Mouse (Mus musculus) intestine, embryonic 14.5 days (tissue): ENCODE results near the gene Sox30. TPM values are rescaled to one million over a fixed set of nuclear protein-coding genes. Genes with fewer than 3 reads are reported as not detected.
"Not testable (repeated sequence)": the region's sequence is repeated elsewhere in the genome, so short reads cannot be mapped to it uniquely, and the experiment has no call there.

ENCODE experiments used
- ATAC-seq: fragments of 200-750 bp; cut with Nextera tagmentation; replicated peaks from 2 replicates; pipeline ENCODE4 v1.8.0; 2017; ENCODE audit warnings: low read depth, moderate number of reproducible peaks, moderate TSS enrichment, moderate library complexity; ENCODE audit not compliant: low FRiP score, low TSS enrichment
- DNase-seq: peaks from one replicate; pipeline ENCODE4 v3.0.0-alpha.2; 2018; ENCODE audit warnings: low spot score
- H3K27ac ChIP-seq: fragments of 300-500 bp; sonication (generic); 2 replicates; pipeline ENCODE4 v1.5.1; 2014; ENCODE audit warnings: low read depth, mild to moderate bottlenecking, control low read depth
- H3K27me3 ChIP-seq: fragments of 300-500 bp; sonication (generic); replicated peaks from 2 replicates; pipeline ENCODE4 v1.6.1; 2014; ENCODE audit warnings: low read length, control low read depth; ENCODE audit not compliant: control insufficient read depth, insufficient read depth
- H3K36me3 ChIP-seq: fragments of 300-500 bp; sonication (generic); 2 replicates; pipeline ENCODE4 v1.6.1; 2014; ENCODE audit warnings: low read length, control low read depth; ENCODE audit not compliant: control insufficient read depth, insufficient read depth
- H3K4me1 ChIP-seq: fragments of 300-500 bp; sonication (generic); replicated peaks from 2 replicates; pipeline ENCODE4 v1.6.1; 2014; ENCODE audit warnings: low read length, control low read depth, mixed read lengths; ENCODE audit not compliant: control insufficient read depth, insufficient read depth
- H3K4me2 ChIP-seq: fragments of 300-500 bp; sonication (generic); 2 replicates; pipeline ENCODE4 v1.6.1; 2014; ENCODE audit warnings: low read length
- H3K4me3 ChIP-seq: fragments of 300-500 bp; sonication (generic); 2 replicates; pipeline ENCODE4 v1.5.1; 2014; ENCODE audit warnings: low read depth, low read length, control low read depth, mixed read lengths
- H3K9ac ChIP-seq: fragments of 300-500 bp; sonication (generic); 2 replicates; pipeline ENCODE4 v1.6.1; 2014; ENCODE audit warnings: mild to moderate bottlenecking, low read length
- H3K9me3 ChIP-seq: fragments of 300-500 bp; sonication (generic); 2 replicates; pipeline ENCODE4 v1.6.1; 2016; ENCODE audit warnings: low read length, control low read depth; ENCODE audit not compliant: control insufficient read depth
- WGBS: fragments of 180-500 bp; shearing (Covaris S2); extraction: QIAGEN DNeasy Blood & Tissue Kit; methylation state at CpG from one replicate; pipeline ENCODE4 v1.1.7; 2014; 5-methylcytosine and 5-hydroxymethylcytosine counted together
- polyA plus RNA-seq: library from polyadenylated mRNA; unstranded; fragments of >200 nt; fragmentation: Nextera tagmentation; extraction: Ambion mirVana; gene quantifications from 2 replicates; pipeline ENCODE4 v1.2.1, GENCODE M21; 2014

Gene Sox30
- polyA plus RNA-seq, 1 experiment from 2014 or later: 0.24 TPM

DNA sequence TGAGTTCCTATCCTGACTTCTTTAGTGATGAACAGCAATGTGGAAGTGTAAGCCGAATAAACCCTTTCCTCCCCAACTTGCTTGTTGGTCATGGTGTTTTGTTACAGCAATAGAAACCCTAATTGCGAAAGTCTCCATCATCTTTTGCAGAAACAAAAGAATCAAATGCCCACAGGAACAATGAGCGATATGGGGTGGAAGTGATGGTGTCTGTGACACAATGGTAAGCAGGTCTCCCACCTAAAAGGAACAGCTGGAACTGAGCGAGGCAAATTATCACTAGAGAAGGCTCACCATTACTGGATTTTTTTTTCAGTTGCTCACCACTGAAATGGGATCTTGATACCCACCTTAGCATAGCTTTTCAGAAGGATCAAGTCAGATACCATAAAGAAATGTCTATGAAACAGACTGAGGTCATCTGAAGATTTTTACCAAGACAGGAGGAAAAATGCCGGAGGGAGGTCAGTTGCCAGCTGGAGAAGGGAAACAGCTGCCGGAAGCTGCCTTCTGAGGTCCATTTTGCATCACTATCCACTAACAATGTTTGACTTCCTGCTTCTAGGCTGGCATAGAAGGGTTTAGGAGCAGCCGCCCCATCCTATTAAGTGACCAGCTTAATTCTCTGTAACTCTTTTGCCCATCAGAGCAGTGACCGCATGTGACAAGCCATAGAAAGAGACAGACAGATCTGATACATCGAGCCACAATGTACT lies 60.9 kb downstream of the Sox30 start:
- WGBS: 74% methylated on average over 9 of the region's 9 CpGs
- DNase-seq: no peak
- H3K27ac ChIP-seq: peak overlapping the region; percentile 22; the same call in 1 of the 2 replicates

DNA sequence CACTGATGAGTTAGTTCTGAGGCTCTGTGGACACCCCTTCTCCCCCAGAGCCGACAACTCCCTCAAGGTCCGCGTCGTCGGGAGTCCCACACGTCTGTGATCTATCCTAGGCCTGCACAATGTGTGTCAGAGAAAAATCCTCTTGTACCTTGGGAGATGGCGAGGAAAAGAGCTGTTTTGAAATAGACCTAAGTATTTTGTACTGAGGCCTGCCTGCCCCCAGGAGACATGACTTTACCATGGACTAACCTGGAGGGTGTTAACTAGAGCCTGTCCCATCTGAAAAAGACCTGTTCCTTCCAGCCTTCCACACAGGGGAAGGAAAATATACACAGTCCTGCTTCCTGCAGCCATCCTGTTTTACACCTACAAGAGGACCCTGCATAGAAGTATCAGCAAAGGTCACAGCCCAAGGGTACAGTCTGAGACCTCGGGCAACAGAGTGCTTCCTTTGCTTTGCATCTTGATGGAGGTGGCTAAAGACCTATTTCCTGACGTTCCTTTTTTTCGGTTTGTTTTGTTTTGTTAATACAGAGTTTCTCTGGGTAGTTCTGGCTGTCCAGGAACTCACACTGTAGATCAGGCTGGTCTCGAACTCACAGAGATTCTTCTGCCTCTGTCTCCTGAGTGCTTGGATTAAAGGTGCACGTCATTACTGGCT lies 61.6 kb downstream of the Sox30 start:
- Histone ChIP-seq H3K36me3 (no peaks in the 10 kb centered on the region), H3K9me3 (no peaks in the 10 kb centered on the region; the same call in 1 of the 2 replicates), H3K4me3 (no peak overlapping the region), H3K27me3 (no peaks in the 10 kb centered on the region), H3K4me1 (0 out of 2 replicates have a peak, but pooled peaks cover 4% of the 10 kb centered on the region), H3K27ac (peak overlapping the region; percentile 22; the same call in 1 of the 2 replicates), H3K9ac (no peak overlapping the region), H3K4me2 (no peak overlapping the region)
- no peak for DNase-seq
- 55% methylated on average over 12 of the region's 12 CpGs for WGBS
- ATAC-seq: no peak

More for the DNA sequence above, 60.9 kb downstream of the Sox30 start:
- no peaks in the 10 kb centered on the region for H3K27me3 ChIP-seq
- H3K9me3 ChIP-seq: no peaks in the 10 kb centered on the region; the same call in 1 of the 2 replicates
- H3K4me1 ChIP-seq: 0 out of 2 replicates have a peak, but pooled peaks cover 4% of the 10 kb centered on the region
- H3K4me3 ChIP-seq: no peak overlapping the region
- H3K9ac ChIP-seq: no peak overlapping the region
- ATAC-seq: no peak
- H3K36me3 ChIP-seq: no peaks in the 10 kb centered on the region
- no peak overlapping the region for H3K4me2 ChIP-seq

DNA sequence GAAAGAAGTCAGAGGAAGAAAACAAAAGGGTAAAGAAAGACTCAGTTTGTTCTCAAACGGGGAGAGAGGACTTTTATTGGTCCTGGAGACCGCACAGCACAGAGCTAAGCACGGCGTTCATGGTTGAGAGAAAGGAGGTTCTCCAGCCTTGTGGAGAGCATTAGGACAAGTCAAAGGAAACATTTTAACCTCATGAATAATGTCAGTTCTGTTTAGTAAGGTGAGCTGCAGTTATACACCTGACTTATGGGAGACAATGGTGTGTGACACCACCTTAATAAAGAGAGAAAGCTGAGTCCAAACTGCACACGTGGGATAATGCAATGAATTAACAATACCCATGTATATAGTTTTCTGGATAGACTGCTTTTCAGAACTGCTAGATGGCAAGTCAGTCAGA lies 64.7 kb downstream of the Sox30 start:
- H3K4me2 ChIP-seq: no peak overlapping the region
- H3K36me3 ChIP-seq: no peaks in the 10 kb centered on the region
- WGBS: 89% methylated on average over 5 of the region's 5 CpGs
- no peak overlapping the region for H3K9ac ChIP-seq
- 0 out of 2 replicates have a peak, but pooled peaks cover 4% of the 10 kb centered on the region for H3K4me1 ChIP-seq
- H3K9me3 ChIP-seq: no peaks in the 10 kb centered on the region
- no peak overlapping the region for H3K27ac ChIP-seq
- H3K4me3 ChIP-seq: no peak overlapping the region
- no peak for DNase-seq
- no peak for ATAC-seq
- H3K27me3 ChIP-seq: no peaks in the 10 kb centered on the region

DNA sequence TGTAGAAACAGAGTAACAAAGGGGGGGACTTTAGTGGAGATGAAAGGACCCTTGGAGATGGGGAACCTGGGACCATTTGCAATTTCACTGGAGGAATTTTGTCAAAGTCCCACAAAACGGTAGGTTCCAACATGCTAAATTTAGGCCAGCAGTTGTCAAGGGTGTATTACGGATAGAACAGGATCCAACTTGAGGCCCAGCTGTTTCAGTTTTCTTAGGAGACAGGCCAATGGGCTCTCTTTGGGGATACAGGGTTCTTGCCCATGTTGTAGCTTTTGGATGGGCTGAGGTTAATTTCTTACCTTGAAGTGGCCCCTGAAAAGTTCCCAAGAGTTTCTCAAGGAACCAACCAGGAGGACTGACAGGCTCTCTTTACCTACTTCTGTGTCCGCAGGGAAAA lies 67.2 kb downstream of the Sox30 start:
- H3K9ac ChIP-seq: no peak overlapping the region
- no peak overlapping the region for H3K27ac ChIP-seq
- H3K4me2 ChIP-seq: no peak overlapping the region
- H3K4me1 ChIP-seq: no peaks in the 10 kb centered on the region
- 89% methylated on average over 3 of the region's 3 CpGs for WGBS
- DNase-seq (no peak), ATAC-seq (no peak)
- no peak overlapping the region for H3K4me3 ChIP-seq
- H3K9me3 ChIP-seq: no peaks in the 10 kb centered on the region
- no peaks in the 10 kb centered on the region for H3K27me3 ChIP-seq
- no peaks in the 10 kb centered on the region for H3K36me3 ChIP-seq

DNA sequence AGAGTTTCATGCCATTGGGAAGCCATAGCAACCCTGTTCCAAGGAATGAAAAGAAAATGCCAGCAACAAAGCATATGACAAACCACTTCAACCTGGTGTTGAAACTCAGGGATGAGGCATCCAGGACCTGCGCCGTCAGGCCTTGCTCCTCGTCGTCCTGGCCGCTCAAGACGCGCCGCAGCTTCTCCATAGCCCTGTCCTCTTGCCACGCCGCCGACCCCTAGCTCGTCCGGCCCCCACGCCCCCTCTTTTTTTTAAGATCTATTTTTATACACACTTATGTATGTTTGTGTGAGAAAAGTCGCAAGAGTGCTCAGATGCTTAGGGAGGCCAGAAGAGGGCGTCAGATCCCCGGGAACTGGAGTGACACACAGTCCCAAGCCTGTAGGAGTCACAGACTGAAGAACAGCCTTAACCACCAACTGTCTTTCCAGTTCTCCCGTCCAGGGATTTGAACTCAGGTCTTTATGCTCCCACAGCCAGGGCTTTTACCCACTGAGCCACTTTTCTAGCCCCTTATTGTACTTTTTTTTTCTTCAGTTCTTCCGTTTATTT lies 72.1 kb downstream of the Sox30 start, which contains the start of gene Gm12166:
Gene Gm12166, minus strand, starts transcription at position 217 of the 555 bp plus-strand sequence.
- not testable (repeated sequence) for H3K36me3 ChIP-seq, DNase-seq, H3K9ac ChIP-seq, H3K4me1 ChIP-seq, H3K27ac ChIP-seq, H3K9me3 ChIP-seq, H3K4me3 ChIP-seq, H3K27me3 ChIP-seq, ATAC-seq
- 42% methylated on average over 19 of the region's 19 CpGs for WGBS
- 0 out of 2 replicates have a peak within 1 kb of the TSS, but pooled peaks have one; percentile 3 for H3K4me2 ChIP-seq

DNA sequence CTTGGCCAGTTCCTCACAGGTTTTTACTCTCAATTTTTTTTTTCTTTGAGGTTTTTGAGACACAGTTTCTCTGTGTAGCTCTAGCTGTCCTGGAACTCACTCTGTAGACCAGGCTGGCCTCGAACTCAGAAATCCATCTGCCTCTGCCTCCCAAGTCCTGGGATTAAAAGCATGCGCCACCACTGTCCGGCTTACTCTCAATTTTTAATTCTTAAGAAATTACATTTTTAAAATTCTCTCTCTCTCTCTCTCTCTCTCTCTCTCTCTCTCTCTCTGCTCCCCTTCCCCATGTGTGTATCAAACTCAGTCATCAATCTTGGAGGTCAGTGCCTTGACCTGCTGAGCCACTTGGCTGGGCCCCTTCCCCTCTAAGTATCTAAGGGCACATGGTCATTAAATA lies 73.3 kb downstream of the Sox30 start:
- not testable (repeated sequence) for H3K4me2 ChIP-seq, H3K27me3 ChIP-seq, DNase-seq, H3K4me3 ChIP-seq, H3K9me3 ChIP-seq, H3K27ac ChIP-seq, H3K36me3 ChIP-seq, ATAC-seq, H3K9ac ChIP-seq
- peaks cover 13% of the 10 kb centered on the region for H3K4me1 ChIP-seq
- WGBS: 87% methylated on average over 3 of the region's 3 CpGs

DNA sequence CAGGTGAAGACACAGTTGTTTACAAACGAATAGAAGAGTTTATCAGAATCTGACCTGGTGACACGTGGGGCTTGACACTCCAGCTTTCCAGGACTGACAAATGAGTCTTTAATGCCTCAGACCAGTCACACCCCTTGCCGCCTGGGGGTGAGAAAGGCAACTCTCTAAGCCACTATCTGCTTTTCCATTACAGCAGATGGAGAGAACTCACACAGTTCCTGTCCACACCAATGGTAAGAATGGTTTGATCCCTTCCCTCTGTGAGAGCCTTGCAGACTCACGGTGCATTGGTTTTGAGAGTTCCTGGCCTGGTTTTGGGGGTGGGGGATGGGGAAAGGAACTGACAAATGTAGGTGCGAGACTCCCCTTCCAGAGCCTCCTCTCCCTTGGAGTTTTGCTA lies 74.2 kb downstream of the Sox30 start:
- H3K36me3 ChIP-seq: no peaks in the 10 kb centered on the region
- WGBS: 41% methylated on average over 5 of the region's 5 CpGs
- no peak overlapping the region for H3K4me3 ChIP-seq
- no peak overlapping the region for H3K9ac ChIP-seq
- no peak overlapping the region for H3K4me2 ChIP-seq
- no peak overlapping the region for H3K27ac ChIP-seq
- no peaks in the 10 kb centered on the region for H3K9me3 ChIP-seq
- no peaks in the 10 kb centered on the region for H3K27me3 ChIP-seq
- ATAC-seq (no peak), DNase-seq (no peak)
- peaks cover 13% of the 10 kb centered on the region for H3K4me1 ChIP-seq

DNA sequence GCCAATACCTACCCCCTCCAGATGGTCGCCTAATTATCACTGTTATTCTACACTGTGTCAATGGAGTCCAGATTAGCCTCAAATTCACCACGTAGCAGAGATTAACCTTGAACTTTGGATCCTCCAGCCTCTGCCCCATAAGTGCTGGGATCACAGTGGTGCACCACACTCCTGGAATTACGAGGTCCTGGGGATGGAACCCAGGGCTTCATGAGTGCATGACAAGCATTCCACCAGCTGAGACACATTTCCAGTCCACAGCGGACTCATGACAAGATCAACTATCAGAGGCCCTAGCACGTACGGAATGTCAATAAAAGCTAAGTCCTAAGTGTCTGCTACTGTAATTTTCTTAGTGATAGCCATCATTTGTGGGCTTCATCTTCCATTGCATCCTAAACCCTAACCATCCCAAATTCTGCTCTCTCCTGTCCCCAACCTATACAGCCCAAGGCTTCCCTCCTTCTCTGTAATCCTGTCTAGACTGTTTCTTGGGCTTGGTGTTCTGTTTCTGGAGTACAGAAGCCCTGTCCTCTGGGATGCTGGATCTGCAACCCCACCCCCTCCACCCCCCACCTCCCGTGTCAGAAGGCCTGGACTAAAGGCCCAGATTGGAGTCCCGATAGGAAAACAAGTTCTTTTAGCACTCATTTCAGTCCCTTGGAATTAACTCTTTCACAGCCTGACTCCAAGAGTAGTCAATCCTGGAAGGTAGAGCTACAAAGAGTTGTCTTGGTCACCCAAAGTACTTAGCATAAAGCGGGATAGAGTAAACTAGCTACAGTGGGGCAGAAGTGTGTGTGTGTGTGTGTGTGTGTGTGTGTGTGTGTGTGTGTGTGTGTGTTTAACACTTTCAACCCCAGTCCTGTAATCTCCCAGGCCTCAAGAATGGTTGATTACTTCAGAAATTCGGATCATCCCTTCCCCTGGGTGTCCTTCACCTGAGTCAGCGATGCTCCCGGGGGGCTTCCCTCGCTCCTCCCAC lies 75.1 kb downstream of the Sox30 start:
- 21% methylated on average over 13 of the region's 13 CpGs for WGBS
- Histone ChIP-seq H3K9me3 (no peaks in the 10 kb centered on the region), H3K4me3 (peak overlapping the region; percentile 73), H3K4me2 (peak overlapping the region; percentile 66), H3K36me3 (peaks cover 4% of the 10 kb centered on the region; the same call in 1 of the 2 replicates), H3K9ac (peak overlapping the region; percentile 88), H3K27me3 (no peaks in the 10 kb centered on the region), H3K4me1 (peaks cover 13% of the 10 kb centered on the region), H3K27ac (peak overlapping the region; percentile 93)
- ATAC-seq (peak; percentile 64), DNase-seq (no peak)
